Comparison of ENCODE assay signal across 8 mouse cellular contexts in genomic region chr14:54687251-54687650, GRCm38 (mm10). TPM values are rescaled to one million over a fixed set of nuclear protein-coding genes. Genes with fewer than 3 reads are reported as not detected.
DNase-seq lines count a peak whose midpoint lies in the region; ATAC-seq and TF ChIP-seq lines count a peak whose summit lies in the region.

No protein-coding gene starts in this region.

- no peak for TF ChIP-seq CTCF in G1E (IDR thresholded peaks at IDR 0.05; ENCODE audit: low read depth, low read length)
- TF ChIP-seq CTCF in forebrain, postnatal 0 days (IDR thresholded peaks at IDR 0.05; ENCODE audit: low read depth): no peak

- WGBS in heart, embryonic 14.5 days: 6% methylated on average over 8 of the region's 8 CpGs
- 8% methylated on average over 8 of the region's 8 CpGs for WGBS in forebrain, postnatal 0 days
- 10% methylated on average over 8 of the region's 8 CpGs for WGBS in midbrain, embryonic 11.5 days

- DNase-seq in heart, postnatal 14 days: no peak
- no peak for DNase-seq in G1E (ENCODE audit: low spot score)
- DNase-seq in forebrain, postnatal 0 days: no peak
- no peak for DNase-seq in midbrain, embryonic 11.5 days (ENCODE audit: low spot score, missing footprints)
- DNase-seq in retina, embryonic 14.5 days (ENCODE audit: low spot score): no peak
- no peak for DNase-seq in testis, postnatal 14 days (ENCODE audit: low spot score)
- no peak for DNase-seq in adrenal gland, postnatal 10 days

- H3K4me3 ChIP-seq in heart, embryonic 14.5 days (ENCODE audit: control insufficient read depth in 1 of 2, insufficient read depth in 1 of 2, low read depth in 1 of 2, low read length in 2 of 2): peak overlapping the region; percentile 82 to 90
- H3K4me3 ChIP-seq in G1E (ENCODE audit: low read depth, low read length): peak overlapping the region; percentile 97
- peak overlapping the region; percentile 94 for H3K4me3 ChIP-seq in forebrain, postnatal 0 days (ENCODE audit: low read depth, low read length)
- peak overlapping the region; percentile 92 for H3K4me3 ChIP-seq in midbrain, embryonic 11.5 days (ENCODE audit: low read depth, low read length)

- peak overlapping the region; percentile 96 to 97 for H3K27ac ChIP-seq in heart, embryonic 14.5 days (replicated peaks in 1 of 2; ENCODE audit: control insufficient read depth in 1 of 2, insufficient read depth in 1 of 2, low read depth in 2 of 2, low read length in 2 of 2)
- no peak overlapping the region for H3K27ac ChIP-seq in forebrain, postnatal 0 days (ENCODE audit: low read depth, low read length)
- peak overlapping the region; percentile 33; the same call in 1 of the 2 replicates for H3K27ac ChIP-seq in midbrain, embryonic 11.5 days (ENCODE audit: low read depth, low read length)

- no peaks in the 10 kb centered on the region for H3K9me3 ChIP-seq in heart, embryonic 14.5 days (ENCODE audit: control insufficient read depth, low read length)
- H3K9me3 ChIP-seq in G1E (replicated peaks): no peaks in the 10 kb centered on the region
- no peaks in the 10 kb centered on the region for H3K9me3 ChIP-seq in forebrain, postnatal 0 days (ENCODE audit: low read length)
- H3K9me3 ChIP-seq in midbrain, embryonic 11.5 days (ENCODE audit: control insufficient read depth, low read length): no peaks in the 10 kb centered on the region

- no peaks in the 10 kb centered on the region for H3K27me3 ChIP-seq in heart, embryonic 14.5 days (ENCODE audit: control insufficient read depth, insufficient read depth, low read length)
- no peaks in the 10 kb centered on the region for H3K27me3 ChIP-seq in G1E (ENCODE audit: insufficient read depth, low read length)
- no peaks in the 10 kb centered on the region for H3K27me3 ChIP-seq in forebrain, postnatal 0 days (ENCODE audit: insufficient read depth, low read length)
- no peaks in the 10 kb centered on the region for H3K27me3 ChIP-seq in midbrain, embryonic 11.5 days (ENCODE audit: control insufficient read depth, insufficient read depth, low read length)

- intact Hi-C loops in heart, postnatal 14 days (cut with DNase I): loop anchor here (5.0 to 10.0 kb wide), 2 partner anchors 35 to 328 kb away; partner anchors contain the start of gene Ngdn

- peak overlapping the region; percentile 99 for H3K9ac ChIP-seq in heart, embryonic 14.5 days (ENCODE audit: low read length)
- H3K9ac ChIP-seq in forebrain, postnatal 0 days: peak overlapping the region; percentile 52
- peak overlapping the region; percentile 79 for H3K9ac ChIP-seq in midbrain, embryonic 11.5 days (ENCODE audit: low read length)

- no peak for ATAC-seq in heart, embryonic 14.5 days (ENCODE audit: insufficient number of reproducible peaks, insufficient read depth, low FRiP score, low read depth)
- no peak for ATAC-seq in G1E (ENCODE audit: extremely low read depth, insufficient number of reproducible peaks, low FRiP score, poor library complexity, severe bottlenecking)
- ATAC-seq in forebrain, postnatal 0 days: no peak
- no peak for ATAC-seq in midbrain, embryonic 11.5 days (ENCODE audit: low FRiP score)

- H3K4me2 ChIP-seq in heart, embryonic 14.5 days (ENCODE audit: low read length): peak overlapping the region; percentile 89
- H3K4me2 ChIP-seq in forebrain, postnatal 0 days (ENCODE audit: low read depth): peak overlapping the region; percentile 53
- peak overlapping the region; percentile 72 for H3K4me2 ChIP-seq in midbrain, embryonic 11.5 days

- peaks cover 0 to 16% of the 10 kb centered on the region in 2 experiments; a peak in 2 of 4 replicates for H3K4me1 ChIP-seq in heart, embryonic 14.5 days (ENCODE audit: control insufficient read depth in 2 of 2, insufficient read depth in 2 of 2, low read length in 2 of 2)
- H3K4me1 ChIP-seq in G1E (ENCODE audit: insufficient read depth, low read depth, low read length): peaks cover 38% of the 10 kb centered on the region
- peaks cover 19% of the 10 kb centered on the region for H3K4me1 ChIP-seq in forebrain, postnatal 0 days (ENCODE audit: insufficient read depth)
- peaks cover 17% of the 10 kb centered on the region for H3K4me1 ChIP-seq in midbrain, embryonic 11.5 days (ENCODE audit: control insufficient read depth, insufficient read depth, low read length)

- H3K36me3 ChIP-seq in heart, embryonic 14.5 days (ENCODE audit: control insufficient read depth, insufficient read depth, low read length): peaks cover 50% of the 10 kb centered on the region
- H3K36me3 ChIP-seq in G1E (replicated peaks): peaks cover 52% of the 10 kb centered on the region
- H3K36me3 ChIP-seq in forebrain, postnatal 0 days (ENCODE audit: insufficient read depth): peaks cover 27% of the 10 kb centered on the region
- H3K36me3 ChIP-seq in midbrain, embryonic 11.5 days (ENCODE audit: control insufficient read depth, insufficient read depth, low read length): peaks cover 11% of the 10 kb centered on the region; the same call in 1 of the 2 replicates

RNA-seq across cellular contexts. Expression of gene Acin1, which starts 0.5 kb away (rescaled TPM):
- polyA plus RNA-seq in heart, embryonic 14.5 days (2014; fragmentation: Nextera tagmentation; extraction: Ambion mirVana): 69.1 and 81.1 TPM in 2 replicates
- total RNA-seq in heart, postnatal 14 days (2021): 100 to 1,000 TPM; 105 to 106 TPM
- 266 and 298 TPM in 2 replicates for total RNA-seq in G1E (2014; fragmentation: Nextera tagmentation)
- 115 and 125 TPM in 2 replicates for total RNA-seq in G1E (2017)
- polyA plus RNA-seq in G1E (2012): 640 and 697 TPM in 2 replicates
- 143 and 147 TPM in 2 replicates for total RNA-seq in forebrain, postnatal 0 days (2014; rRNA removed)
- polyA plus RNA-seq in forebrain, postnatal 0 days (2015; fragmentation: Nextera tagmentation; extraction: Ambion mirVana): 80.7 and 97.0 TPM in 2 replicates
- polyA plus RNA-seq in midbrain, embryonic 11.5 days (2014; fragmentation: Nextera tagmentation; extraction: Ambion mirVana): 139 and 145 TPM in 2 replicates
- 100 to 1,000 TPM; 132 to 167 TPM for total RNA-seq in adrenal gland, postnatal 10 days (2021)

RNA-seq across cellular contexts. Expression of gene 1700123O20Rik, which starts 1.2 kb away (rescaled TPM):
- 47.3 and 49.8 TPM in 2 replicates for polyA plus RNA-seq in heart, embryonic 14.5 days (2014; fragmentation: Nextera tagmentation; extraction: Ambion mirVana)
- 10 to 100 TPM; 17.2 to 18.6 TPM for total RNA-seq in heart, postnatal 14 days (2021)
- total RNA-seq in G1E (2014; fragmentation: Nextera tagmentation) (38.2 and 45.2 TPM in 2 replicates), G1E (2017) (34.1 and 34.6 TPM in 2 replicates)
- 10.1 and 12.5 TPM in 2 replicates for polyA plus RNA-seq in G1E (2012)
- total RNA-seq in forebrain, postnatal 0 days (2014; rRNA removed): 32.0 and 36.2 TPM in 2 replicates
- 66.6 and 70.7 TPM in 2 replicates for polyA plus RNA-seq in forebrain, postnatal 0 days (2015; fragmentation: Nextera tagmentation; extraction: Ambion mirVana)
- polyA plus RNA-seq in midbrain, embryonic 11.5 days (2014; fragmentation: Nextera tagmentation; extraction: Ambion mirVana): 95.7 and 96.7 TPM in 2 replicates
- total RNA-seq in adrenal gland, postnatal 10 days (2021): 10 to 100 TPM; 35.5 to 36.6 TPM

RNA-seq across cellular contexts. Expression of gene Gm29776, which starts 11.4 kb away (rescaled TPM):
- 0.30 and 0.35 TPM in 2 replicates for polyA plus RNA-seq in heart, embryonic 14.5 days (2014; fragmentation: Nextera tagmentation; extraction: Ambion mirVana)
- not detected for total RNA-seq in heart, postnatal 14 days (2021)
- total RNA-seq in G1E (2014; fragmentation: Nextera tagmentation): not detected in 2 replicates
- total RNA-seq in G1E (2017): 0.11 TPM in 1 of 2 replicates, not detected in the other
- 0.02 TPM in 1 of 2 replicates, not detected in the other for polyA plus RNA-seq in G1E (2012)
- total RNA-seq in forebrain, postnatal 0 days (2014; rRNA removed): 0.14 and 0.15 TPM in 2 replicates
- polyA plus RNA-seq in forebrain, postnatal 0 days (2015; fragmentation: Nextera tagmentation; extraction: Ambion mirVana): 0.06 and 0.13 TPM in 2 replicates
- polyA plus RNA-seq in midbrain, embryonic 11.5 days (2014; fragmentation: Nextera tagmentation; extraction: Ambion mirVana): 0.11 and 0.22 TPM in 2 replicates
- not detected for total RNA-seq in adrenal gland, postnatal 10 days (2021)

RNA-seq across cellular contexts. Expression of gene Cebpe, which starts 24.7 kb away (rescaled TPM):
- not detected in 2 replicates for polyA plus RNA-seq in heart, embryonic 14.5 days (2014; fragmentation: Nextera tagmentation; extraction: Ambion mirVana)
- not detected for total RNA-seq in heart, postnatal 14 days (2021)
- total RNA-seq in G1E (2014; fragmentation: Nextera tagmentation) (0.90 and 1.6 TPM in 2 replicates), G1E (2017) (0.16 TPM in 1 of 2 replicates, not detected in the other)
- polyA plus RNA-seq in G1E (2012): 11.1 and 12.4 TPM in 2 replicates
- total RNA-seq in forebrain, postnatal 0 days (2014; rRNA removed): 0.38 TPM in 1 of 2 replicates, not detected in the other
- not detected in 2 replicates for polyA plus RNA-seq in forebrain, postnatal 0 days (2015; fragmentation: Nextera tagmentation; extraction: Ambion mirVana)
- 0.12 TPM in 1 of 2 replicates, not detected in the other for polyA plus RNA-seq in midbrain, embryonic 11.5 days (2014; fragmentation: Nextera tagmentation; extraction: Ambion mirVana)
- total RNA-seq in adrenal gland, postnatal 10 days (2021): under 1 TPM; 0.57 to 0.70 TPM

RNA-seq across cellular contexts. Expression of gene Cdh24, which starts 46.1 kb away (rescaled TPM):
- 1.3 and 2.0 TPM in 2 replicates for polyA plus RNA-seq in heart, embryonic 14.5 days (2014; fragmentation: Nextera tagmentation; extraction: Ambion mirVana)
- total RNA-seq in heart, postnatal 14 days (2021): 1 to 10 TPM; 1.1 to 1.6 TPM
- total RNA-seq in G1E (2014; fragmentation: Nextera tagmentation): 0.68 and 0.73 TPM in 2 replicates
- total RNA-seq in G1E (2017): 0.11 and 0.35 TPM in 2 replicates
- polyA plus RNA-seq in G1E (2012): 1.5 and 1.8 TPM in 2 replicates
- total RNA-seq in forebrain, postnatal 0 days (2014; rRNA removed): 15.6 and 21.7 TPM in 2 replicates
- 3.8 and 4.6 TPM in 2 replicates for polyA plus RNA-seq in forebrain, postnatal 0 days (2015; fragmentation: Nextera tagmentation; extraction: Ambion mirVana)
- polyA plus RNA-seq in midbrain, embryonic 11.5 days (2014; fragmentation: Nextera tagmentation; extraction: Ambion mirVana): 5.8 and 6.9 TPM in 2 replicates
- total RNA-seq in adrenal gland, postnatal 10 days (2021): 1 to 10 TPM; 1.7 to 2.5 TPM
